Mouse (Mus musculus): Measurements from ENCODE around the gene Elmo3. TPM values are rescaled to one million over a fixed set of nuclear protein-coding genes. Genes with fewer than 3 reads are reported as not detected.
A peak's percentile ranks its signal among the peaks of the same experiment; 100 is the strongest.

Elmo3 gene
- polyA plus RNA-seq, 1 experiment from 2014 or later, result 17.1 TPM

GRCm38 (mm10) chr8:105339886-105340635 lies 34.7 kb downstream of the Elmo3 start:
- H3K4me2 ChIP-seq (replicated peaks; ENCODE audit: low read depth), result no peak overlapping the region
- peak overlapping the region; percentile 65 for H3K27ac ChIP-seq (replicated peaks)
- 0 out of 2 replicates have a peak overlapping the region, but pooled peaks have one; percentile 8 for H3K9ac ChIP-seq (ENCODE audit: low read length)

GRCm38 (mm10) chr8:105341399-105341798 lies 36.0 kb downstream of the Elmo3 start:
- Histone ChIP-seq H3K27ac (replicated peaks) (peak overlapping the region; percentile 53), H3K4me2 (replicated peaks; ENCODE audit: low read depth) (no peak overlapping the region), H3K36me3 (ENCODE audit: control insufficient read depth, insufficient read depth, low read length) (peaks cover 4% of the 10 kb centered on the region; the same call in 1 of the 2 replicates)

More at GRCm38 (mm10) chr8:105339886-105340635, 34.7 kb downstream of the Elmo3 start:
- peak; percentile 77 for DNase-seq (ENCODE audit: low spot score)
- peak; percentile 57 for ATAC-seq (ENCODE audit: low FRiP score, low TSS enrichment)
- TF ChIP-seq CTCF (IDR thresholded peaks at IDR 0.05; ENCODE audit: low read depth) (no peak), EP300 (optimal IDR thresholded peaks at IDR 0.05) (no peak)
- no peak overlapping the region for H3K4me3 ChIP-seq (ENCODE audit: low read depth, low read length)
- 59% methylated on average over 6 of the region's 6 CpGs for WGBS
- H3K9me3 ChIP-seq (ENCODE audit: control insufficient read depth, low read length), result no peaks in the 10 kb centered on the region
- peaks cover 11% of the 10 kb centered on the region for H3K36me3 ChIP-seq (ENCODE audit: control insufficient read depth, insufficient read depth, low read length)
- no peaks in the 10 kb centered on the region for H3K27me3 ChIP-seq (ENCODE audit: control insufficient read depth, insufficient read depth, low read length)
- peaks cover 14% of the 10 kb centered on the region for H3K4me1 ChIP-seq (replicated peaks; ENCODE audit: control insufficient read depth, insufficient read depth)

GRCm38 (mm10) chr8:105342768-105343167 lies 37.4 kb downstream of the Elmo3 start:
- Histone ChIP-seq H3K9ac (ENCODE audit: low read length) (no peak overlapping the region), H3K27ac (replicated peaks) (no peak overlapping the region), H3K4me2 (replicated peaks; ENCODE audit: low read depth) (no peak overlapping the region), H3K27me3 (ENCODE audit: control insufficient read depth, insufficient read depth, low read length) (no peaks in the 10 kb centered on the region), H3K9me3 (ENCODE audit: control insufficient read depth, low read length) (no peaks in the 10 kb centered on the region), H3K4me1 (replicated peaks; ENCODE audit: control insufficient read depth, insufficient read depth) (peaks cover 23% of the 10 kb centered on the region), H3K4me3 (ENCODE audit: low read depth, low read length) (no peak overlapping the region), H3K36me3 (ENCODE audit: control insufficient read depth, insufficient read depth, low read length) (no peaks in the 10 kb centered on the region)
- ATAC-seq (ENCODE audit: low FRiP score, low TSS enrichment) (no peak), DNase-seq (ENCODE audit: low spot score) (no peak)
- WGBS, result 77% methylated on average over 4 of the region's 4 CpGs
- TF ChIP-seq EP300 (optimal IDR thresholded peaks at IDR 0.05) (no peak), CTCF (IDR thresholded peaks at IDR 0.05; ENCODE audit: low read depth) (no peak)

More at GRCm38 (mm10) chr8:105341399-105341798, 36.0 kb downstream of the Elmo3 start:
- DNase-seq (ENCODE audit: low spot score) (no peak), ATAC-seq (ENCODE audit: low FRiP score, low TSS enrichment) (no peak)
- no peak for TF ChIP-seq CTCF (IDR thresholded peaks at IDR 0.05; ENCODE audit: low read depth)
- TF ChIP-seq EP300 (optimal IDR thresholded peaks at IDR 0.05), result no peak
- WGBS, result 29% methylated on average over 8 of the region's 8 CpGs
- Histone ChIP-seq H3K4me3 (ENCODE audit: low read depth, low read length) (no peak overlapping the region), H3K27me3 (ENCODE audit: control insufficient read depth, insufficient read depth, low read length) (no peaks in the 10 kb centered on the region), H3K9ac (ENCODE audit: low read length) (no peak overlapping the region), H3K4me1 (replicated peaks; ENCODE audit: control insufficient read depth, insufficient read depth) (peaks cover 20% of the 10 kb centered on the region), H3K9me3 (ENCODE audit: control insufficient read depth, low read length) (no peaks in the 10 kb centered on the region)

- DNase-seq (ENCODE audit: low spot score), result peak; percentile 56
- TF ChIP-seq CTCF (IDR thresholded peaks at IDR 0.05; ENCODE audit: low read depth), result no peak
- TF ChIP-seq EP300 (optimal IDR thresholded peaks at IDR 0.05), result no peak
- Histone ChIP-seq H3K27ac (replicated peaks) (peak overlapping the region; percentile 69), H3K4me2 (replicated peaks; ENCODE audit: low read depth) (0 out of 2 replicates have a peak overlapping the region, but pooled peaks have one; percentile 11), H3K4me1 (replicated peaks; ENCODE audit: control insufficient read depth, insufficient read depth) (peaks cover 23% of the 10 kb centered on the region), H3K4me3 (ENCODE audit: low read depth, low read length) (no peak overlapping the region), H3K9me3 (ENCODE audit: control insufficient read depth, low read length) (no peaks in the 10 kb centered on the region), H3K9ac (ENCODE audit: low read length) (no peak overlapping the region), H3K36me3 (ENCODE audit: control insufficient read depth, insufficient read depth, low read length) (no peaks in the 10 kb centered on the region), H3K27me3 (ENCODE audit: control insufficient read depth, insufficient read depth, low read length) (no peaks in the 10 kb centered on the region)
- ATAC-seq (ENCODE audit: low FRiP score, low TSS enrichment), result no peak
- 31% methylated on average over 8 of the region's 8 CpGs for WGBS
These were observed 38.6 kb downstream of the Elmo3 start for GRCm38 (mm10) chr8:105343791-105344574.

- no peaks in the 10 kb centered on the region for H3K9me3 ChIP-seq (ENCODE audit: control insufficient read depth, low read length)
- peak overlapping the region; percentile 94 for H3K4me2 ChIP-seq (replicated peaks; ENCODE audit: low read depth)
- no peak overlapping the region for H3K4me3 ChIP-seq (ENCODE audit: low read depth, low read length)
- peaks cover 21% of the 10 kb centered on the region for H3K4me1 ChIP-seq (replicated peaks; ENCODE audit: control insufficient read depth, insufficient read depth)
- no peaks in the 10 kb centered on the region for H3K36me3 ChIP-seq (ENCODE audit: control insufficient read depth, insufficient read depth, low read length)
- WGBS, result 39% methylated on average over 7 of the region's 7 CpGs
- DNase-seq (ENCODE audit: low spot score) (peak; percentile 51), ATAC-seq (ENCODE audit: low FRiP score, low TSS enrichment) (no peak)
- no peak for TF ChIP-seq EP300 (optimal IDR thresholded peaks at IDR 0.05)
- TF ChIP-seq CTCF (IDR thresholded peaks at IDR 0.05; ENCODE audit: low read depth), result no peak
- peak overlapping the region; percentile 23; the same call in 1 of the 2 replicates for H3K9ac ChIP-seq (ENCODE audit: low read length)
- peak overlapping the region; percentile 69 for H3K27ac ChIP-seq (replicated peaks)
- no peaks in the 10 kb centered on the region for H3K27me3 ChIP-seq (ENCODE audit: control insufficient read depth, insufficient read depth, low read length)
These were observed 39.9 kb downstream of the Elmo3 start for GRCm38 (mm10) chr8:105345061-105345975.

All from stomach, postnatal 0 days (tissue).